ENCODE assay signal across 8 mouse cellular contexts in the genomic region with DNA sequence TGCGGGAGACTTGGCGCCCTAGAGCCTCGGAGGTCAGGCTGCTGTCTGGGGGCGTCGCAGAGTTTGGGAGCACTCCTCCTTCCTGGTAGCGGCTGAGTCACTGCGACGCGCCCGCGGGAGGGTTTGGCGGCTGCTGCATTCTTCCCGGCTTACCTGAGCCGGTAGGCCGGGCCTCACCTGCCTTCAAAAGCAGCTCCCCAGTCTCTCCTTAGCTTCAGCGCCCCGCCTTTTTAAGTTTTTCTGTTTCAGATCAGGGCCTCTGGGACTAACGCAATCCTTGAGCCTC. TPM values are rescaled to one million over a fixed set of nuclear protein-coding genes. Genes with fewer than 3 reads are reported as not detected.
DNase-seq lines count a peak whose midpoint lies in the region; ATAC-seq and TF ChIP-seq lines count a peak whose summit lies in the region.

A gene (minus strand): TSS at position 210 of the 286 bp plus-strand sequence.

- H3K4me1 ChIP-seq in forebrain, postnatal 0 days (ENCODE audit: insufficient read depth): no peaks in the 10 kb centered on the region
- no peaks in the 10 kb centered on the region for H3K4me1 ChIP-seq in liver, embryonic 14.5 days (replicated peaks; ENCODE audit: control insufficient read depth in 2 of 2, insufficient read depth in 2 of 2, low read length in 1 of 2)
- H3K4me1 ChIP-seq in olfactory bulb, adult 2 months (ENCODE audit: control insufficient read depth, insufficient read depth, low read length): peaks cover 21% of the 10 kb centered on the region

- H3K27ac ChIP-seq in forebrain, postnatal 0 days (ENCODE audit: low read depth, low read length): no peak within 1 kb of the TSS
- H3K27ac ChIP-seq in liver, embryonic 14.5 days: no peak within 1 kb of the TSS
- no peak within 1 kb of the TSS for H3K27ac ChIP-seq in olfactory bulb, adult 2 months (ENCODE audit: insufficient read depth, low read depth, low read length)

- no peak for TF ChIP-seq POLR2A in olfactory bulb, adult 2 months (IDR thresholded peaks at IDR 0.05; ENCODE audit: insufficient read depth, low read depth, low read length)

- peaks cover 33% of the 10 kb centered on the region for H3K27me3 ChIP-seq in forebrain, postnatal 0 days (ENCODE audit: insufficient read depth, low read length)
- peaks cover 27% of the 10 kb centered on the region for H3K27me3 ChIP-seq in liver, embryonic 14.5 days (ENCODE audit: control insufficient read depth, insufficient read depth, low read length)

- peak; percentile 29 for DNase-seq in thymus, postnatal 0 days (ENCODE audit: low spot score)
- DNase-seq in thymus, adult 18-20 months: no peak
- DNase-seq in forebrain, postnatal 0 days: no peak
- DNase-seq in liver, embryonic 14.5 days (ENCODE audit: low read depth in 3 of 3, low spot score in 3 of 3): no peak
- no peak for DNase-seq in left cerebral cortex, postnatal 36 days (ENCODE audit: low spot score in 2 of 2)
- no peak for DNase-seq in spleen, adult 12 weeks (ENCODE audit: low spot score)
- no peak for DNase-seq in layer of hippocampus, postnatal 14 days (ENCODE audit: low spot score in 2 of 2)

- ATAC-seq in forebrain, postnatal 0 days: no peak
- ATAC-seq in liver, embryonic 14.5 days (ENCODE audit: insufficient read depth): no peak

- no peak for TF ChIP-seq CTCF in forebrain, postnatal 0 days (IDR thresholded peaks at IDR 0.05; ENCODE audit: low read depth)
- TF ChIP-seq CTCF in liver, embryonic 14.5 days (IDR thresholded peaks at IDR 0.05; ENCODE audit: low read depth): no peak
- TF ChIP-seq CTCF in olfactory bulb, adult 2 months (IDR thresholded peaks at IDR 0.05; ENCODE audit: insufficient read depth, low read depth, low read length): no peak

- TF ChIP-seq EP300 in liver, embryonic 14.5 days (IDR thresholded peaks at IDR 0.05; ENCODE audit: low read depth): no peak

- H3K4me3 ChIP-seq in forebrain, postnatal 0 days (ENCODE audit: low read depth, low read length): peak within 1 kb of the TSS; percentile 48
- peak within 1 kb of the TSS in 1 of 2 experiments; percentile 51; a peak in 2 of 4 replicates for H3K4me3 ChIP-seq in liver, embryonic 14.5 days (ENCODE audit: insufficient read depth in 1 of 2, low read depth in 2 of 2, low read length in 2 of 2)
- 0 out of 2 replicates have a peak within 1 kb of the TSS, but pooled peaks have one; percentile 36 for H3K4me3 ChIP-seq in olfactory bulb, adult 2 months (ENCODE audit: insufficient read depth, low read depth, low read length)

- no peaks in the 10 kb centered on the region for H3K36me3 ChIP-seq in forebrain, postnatal 0 days (ENCODE audit: insufficient read depth)
- H3K36me3 ChIP-seq in liver, embryonic 14.5 days (replicated peaks; ENCODE audit: control insufficient read depth, insufficient read depth, low read depth): no peaks in the 10 kb centered on the region

- intact Hi-C loops in left cerebral cortex, postnatal 36 days (cut with DNase I): no loop called here

- no peak within 1 kb of the TSS for H3K9ac ChIP-seq in forebrain, postnatal 0 days
- H3K9ac ChIP-seq in liver, embryonic 14.5 days (replicated peaks): no peak within 1 kb of the TSS

- 13% methylated on average over 18 of the region's 18 CpGs for WGBS in forebrain, postnatal 0 days
- WGBS in liver, embryonic 14.5 days (ENCODE audit: insufficient replicate concordance): 5% methylated on average over 18 of the region's 18 CpGs
- WGBS in olfactory bulb, adult 2 months: 9% methylated on average over 18 of the region's 18 CpGs

- H3K4me2 ChIP-seq in forebrain, postnatal 0 days (ENCODE audit: low read depth): peak within 1 kb of the TSS; percentile 98
- peak within 1 kb of the TSS; percentile 63 for H3K4me2 ChIP-seq in liver, embryonic 14.5 days (ENCODE audit: low read depth)

- H3K9me3 ChIP-seq in forebrain, postnatal 0 days (ENCODE audit: low read length): no peaks in the 10 kb centered on the region
- no peaks in the 10 kb centered on the region for H3K9me3 ChIP-seq in liver, embryonic 14.5 days (ENCODE audit: control insufficient read depth, low read length)

RNA-seq across cellular contexts. Expression of the gene that starts here (rescaled TPM):
- polyA plus RNA-seq in thymus, postnatal 0 days (2015; fragmentation: Nextera tagmentation; extraction: Ambion mirVana): 3.5 and 3.7 TPM in 2 replicates
- total RNA-seq in forebrain, postnatal 0 days (2014; rRNA removed): 9.5 and 17.5 TPM in 2 replicates
- 0.99 and 1.3 TPM in 2 replicates for polyA plus RNA-seq in forebrain, postnatal 0 days (2015; fragmentation: Nextera tagmentation; extraction: Ambion mirVana)
- polyA plus RNA-seq in liver, embryonic 14.5 days (2012; rRNA removed): 5.2 and 7.1 TPM in 2 replicates
- polyA plus RNA-seq in liver, embryonic 14.5 days (2014; fragmentation: Nextera tagmentation; extraction: Ambion mirVana): 1.7 and 1.9 TPM in 2 replicates
- not detected in 2 replicates for polyA plus RNA-seq in olfactory bulb, adult 2 months (2012; ENCODE audit: insufficient read depth, insufficient read length, low replicate concordance, missing spikeins)
- 1 to 10 TPM in 1 of 2 experiments, under 1 TPM in 1; 0.81 to 1.1 TPM for total RNA-seq in left cerebral cortex, postnatal 36 days (2021)
- total RNA-seq in layer of hippocampus, postnatal 14 days (2021): 1 to 10 TPM; 1.4 to 1.8 TPM
